In genomic region chr7:92532351-92533036, GRCm38 (mm10) we compare ENCODE assay signal across 15 mouse cellular contexts. TPM values are rescaled to one million over a fixed set of nuclear protein-coding genes. Genes with fewer than 3 reads are reported as not detected.
DNase-seq lines count a peak whose midpoint lies in the region; ATAC-seq and TF ChIP-seq lines count a peak whose summit lies in the region.
"Had no signal": no experiment of that assay in that cellular context is flagged by ENCODE, and none has a peak within 500 bp of the region (broad histone marks: within the 10 kb centered on the region; RNA-seq: fewer than 3 reads in every experiment).

No protein-coding gene starts in this region.

- WGBS in midbrain, embryonic 11.5 days, result 68% methylated on average over 6 of the region's 6 CpGs
- WGBS in midbrain, embryonic 10.5 days, result 80% methylated on average over 6 of the region's 6 CpGs
- WGBS in forebrain, postnatal 0 days, result 29% methylated on average over 6 of the region's 6 CpGs
- 23% methylated on average over 6 of the region's 6 CpGs for WGBS in midbrain, embryonic 15.5 days

- peak; percentile 72; the same call in 1 of the 2 replicates for ATAC-seq in midbrain, embryonic 11.5 days (ENCODE audit: low FRiP score)
- peak; percentile 96 for ATAC-seq in forebrain, postnatal 0 days
- ATAC-seq in midbrain, embryonic 15.5 days (replicated peaks), result peak; percentile 92
- ATAC-seq in megakaryocyte-erythroid progenitor cell, adult 5-6 weeks (replicated peaks; ENCODE audit: low FRiP score, low TSS enrichment, poor library complexity, severe bottlenecking), result no peak

- no peaks in the 10 kb centered on the region for H3K9me3 ChIP-seq in midbrain, embryonic 11.5 days (ENCODE audit: control insufficient read depth, low read length)
- no peaks in the 10 kb centered on the region for H3K9me3 ChIP-seq in midbrain, embryonic 10.5 days (replicated peaks)
- no peaks in the 10 kb centered on the region for H3K9me3 ChIP-seq in forebrain, postnatal 0 days (ENCODE audit: low read length)
- no peaks in the 10 kb centered on the region for H3K9me3 ChIP-seq in midbrain, embryonic 15.5 days
- H3K9me3 ChIP-seq: G1E; limb, embryonic 13.5 days had no signal

- TF ChIP-seq CTCF in forebrain, postnatal 0 days (IDR thresholded peaks at IDR 0.05; ENCODE audit: low read depth), result no peak

- no peaks in the 10 kb centered on the region for H3K4me1 ChIP-seq in midbrain, embryonic 11.5 days (ENCODE audit: control insufficient read depth, insufficient read depth, low read length)
- H3K4me1 ChIP-seq in midbrain, embryonic 10.5 days, result no peaks in the 10 kb centered on the region
- H3K4me1 ChIP-seq in forebrain, postnatal 0 days (ENCODE audit: insufficient read depth), result peaks cover 10% of the 10 kb centered on the region
- H3K4me1 ChIP-seq in midbrain, embryonic 15.5 days, result peaks cover 12% of the 10 kb centered on the region
- H3K4me1 ChIP-seq: limb, embryonic 13.5 days had no signal

- H3K4me2 ChIP-seq in midbrain, embryonic 11.5 days, result no peak overlapping the region
- no peak overlapping the region for H3K4me2 ChIP-seq in forebrain, postnatal 0 days (ENCODE audit: low read depth)
- no peak overlapping the region for H3K4me2 ChIP-seq in midbrain, embryonic 15.5 days
- H3K4me2 ChIP-seq: limb, embryonic 13.5 days had no signal

- no peaks in the 10 kb centered on the region for H3K27me3 ChIP-seq in midbrain, embryonic 11.5 days (ENCODE audit: control insufficient read depth, insufficient read depth, low read length)
- H3K27me3 ChIP-seq in midbrain, embryonic 10.5 days (ENCODE audit: low read depth, poor library complexity, severe bottlenecking), result no peaks in the 10 kb centered on the region
- H3K27me3 ChIP-seq in forebrain, postnatal 0 days (ENCODE audit: insufficient read depth, low read length), result no peaks in the 10 kb centered on the region
- no peaks in the 10 kb centered on the region for H3K27me3 ChIP-seq in midbrain, embryonic 15.5 days (replicated peaks)
- H3K27me3 ChIP-seq: limb, embryonic 13.5 days had no signal

- no peaks in the 10 kb centered on the region for H3K36me3 ChIP-seq in midbrain, embryonic 11.5 days (ENCODE audit: control insufficient read depth, insufficient read depth, low read length)
- H3K36me3 ChIP-seq in midbrain, embryonic 10.5 days, result no peaks in the 10 kb centered on the region
- H3K36me3 ChIP-seq in forebrain, postnatal 0 days (ENCODE audit: insufficient read depth), result no peaks in the 10 kb centered on the region
- no peaks in the 10 kb centered on the region for H3K36me3 ChIP-seq in midbrain, embryonic 15.5 days (replicated peaks)
- H3K36me3 ChIP-seq: G1E; limb, embryonic 13.5 days had no signal

- H3K4me3 ChIP-seq in midbrain, embryonic 11.5 days (ENCODE audit: low read depth, low read length), result no peak overlapping the region
- H3K4me3 ChIP-seq in midbrain, embryonic 10.5 days, result no peak overlapping the region
- H3K4me3 ChIP-seq in forebrain, postnatal 0 days (ENCODE audit: low read depth, low read length), result no peak overlapping the region
- H3K4me3 ChIP-seq in midbrain, embryonic 15.5 days, result no peak overlapping the region
- H3K4me3 ChIP-seq: limb, embryonic 13.5 days had no signal

- no peak overlapping the region for H3K9ac ChIP-seq in midbrain, embryonic 11.5 days (ENCODE audit: low read length)
- no peak overlapping the region for H3K9ac ChIP-seq in forebrain, postnatal 0 days
- no peak overlapping the region for H3K9ac ChIP-seq in midbrain, embryonic 15.5 days
- H3K9ac ChIP-seq: limb, embryonic 13.5 days had no signal

- no peak for DNase-seq in midbrain, embryonic 11.5 days (ENCODE audit: low spot score, missing footprints)
- no peak for DNase-seq in midbrain, embryonic 10.5 days (ENCODE audit: low spot score)
- DNase-seq in forebrain, postnatal 0 days, result peak; percentile 67
- no peak for DNase-seq in thymus, postnatal 10 days (ENCODE audit: low spot score in 2 of 2)
- DNase-seq in adrenal gland, postnatal 25 days, result no peak
- DNase-seq: adrenal gland, postnatal 36 days; cerebellum, adult 18-20 months; gastrocnemius, postnatal 10 days; kidney, adult 9 months; lung, adult 18-20 months had no signal

- H3K27ac ChIP-seq in midbrain, embryonic 11.5 days (ENCODE audit: low read depth, low read length), result peak overlapping the region; percentile 35; the same call in 1 of the 2 replicates
- H3K27ac ChIP-seq in midbrain, embryonic 10.5 days (replicated peaks), result no peak overlapping the region
- H3K27ac ChIP-seq in forebrain, postnatal 0 days (ENCODE audit: low read depth, low read length), result peak overlapping the region; percentile 73
- peak overlapping the region; percentile 75 for H3K27ac ChIP-seq in midbrain, embryonic 15.5 days
- H3K27ac ChIP-seq: limb, embryonic 13.5 days; macrophage had no signal

RNA-seq across cellular contexts. Expression of gene Ccdc90b, which starts 28.5 kb away (rescaled TPM):
- polyA plus RNA-seq in midbrain, embryonic 11.5 days (2014; fragmentation: Nextera tagmentation; extraction: Ambion mirVana), result 87.1 and 93.5 TPM in 2 replicates
- polyA plus RNA-seq in midbrain, embryonic 10.5 days (2016; fragmentation: Nextera tagmentation; extraction: Ambion mirVana), result 70.1 and 72.4 TPM in 2 replicates
- total RNA-seq in forebrain, postnatal 0 days (2014; rRNA removed), result 49.9 and 53.2 TPM in 2 replicates
- polyA plus RNA-seq in forebrain, postnatal 0 days (2015; fragmentation: Nextera tagmentation; extraction: Ambion mirVana), result 43.7 and 47.7 TPM in 2 replicates
- 57.5 and 57.9 TPM in 2 replicates for polyA plus RNA-seq in midbrain, embryonic 15.5 days (2015; fragmentation: Nextera tagmentation; extraction: Ambion mirVana)
- 37.4 and 48.1 TPM in 2 replicates for total RNA-seq in adrenal gland, postnatal 25 days (2021)
- total RNA-seq in megakaryocyte-erythroid progenitor cell, adult 5-6 weeks (2014; fragmentation: Nextera tagmentation), result 19.8 and 22.7 TPM in 2 replicates
- 28.7 and 46.2 TPM in 2 replicates for total RNA-seq in megakaryocyte-erythroid progenitor cell, adult 5-6 weeks (2017)
- total RNA-seq: G1E had no signal
- polyA plus RNA-seq: G1E had no signal
